Mouse (Mus musculus): Measurements from ENCODE around the gene Ebf1.

Ebf1 gene

DNA sequence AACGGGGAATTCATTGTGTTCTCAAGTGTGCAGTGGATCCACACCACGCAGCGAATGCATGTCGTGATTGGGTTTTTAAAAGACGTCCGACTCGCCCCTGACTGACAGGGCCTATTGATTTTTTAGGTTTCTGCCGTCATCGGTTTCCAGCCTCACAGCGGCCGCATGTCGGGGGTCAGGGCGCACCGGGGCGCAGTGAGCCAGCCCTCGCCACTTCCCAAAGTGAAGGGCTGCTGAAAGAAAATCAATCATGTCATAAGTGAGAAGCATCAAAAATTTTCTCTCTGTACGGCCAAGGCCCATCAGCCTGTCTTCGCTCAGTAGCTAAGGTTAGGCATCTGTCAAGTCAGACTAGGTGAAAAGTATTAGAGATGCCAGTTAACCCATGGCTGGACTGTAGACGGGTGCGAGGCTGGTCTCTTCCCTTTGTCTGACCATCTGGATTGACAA is 124.0 kb downstream of the Ebf1 start:
- DNase-seq = no peak

DNA sequence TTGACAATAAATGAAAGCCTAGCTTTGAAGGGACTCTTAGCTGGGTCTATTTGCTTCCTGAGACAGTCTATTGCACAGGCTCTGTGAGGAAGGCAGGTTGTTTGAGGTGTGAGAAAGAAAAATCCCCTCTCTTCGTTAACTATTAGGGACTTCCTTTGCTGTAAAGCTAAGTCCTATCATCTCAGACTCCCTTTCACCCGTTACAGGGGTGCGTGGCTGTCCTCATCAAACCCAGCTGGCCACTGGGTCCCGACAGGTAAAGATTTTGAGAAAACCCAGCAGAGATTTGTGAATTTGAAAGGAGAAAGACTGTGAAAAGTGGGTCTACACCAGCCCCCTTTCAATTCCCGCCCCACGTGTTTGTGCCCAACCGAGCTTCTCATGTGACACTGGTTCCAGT is 127.3 kb downstream of the Ebf1 start:
- DNase-seq = no peak

- DNase-seq = no peak
Observed at GRCm38 (mm10) chr11:44745946-44746345, 128.8 kb downstream of the Ebf1 start.

GRCm38 (mm10) chr11:44746731-44747130 is 129.6 kb downstream of the Ebf1 start:
- DNase-seq = no peak

DNA sequence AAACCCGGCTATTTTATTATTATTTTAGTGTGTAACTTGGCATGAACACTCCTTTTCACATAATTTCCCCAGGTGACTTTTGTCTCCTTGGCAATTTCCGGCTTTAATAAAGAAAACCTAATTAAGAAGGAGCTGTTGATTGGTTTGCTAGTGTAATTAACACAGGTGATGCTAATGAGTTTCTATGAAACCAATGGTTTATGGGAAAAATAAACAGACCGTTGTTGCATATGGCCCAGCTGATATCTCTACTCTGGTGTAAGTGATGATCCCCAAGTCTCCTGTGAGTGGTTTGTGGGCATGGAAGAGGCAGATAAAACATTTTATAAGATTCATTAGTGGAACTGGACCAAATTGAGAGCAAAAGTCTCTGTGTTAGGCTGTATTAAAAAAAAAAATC is 132.2 kb downstream of the Ebf1 start:
- no peak for DNase-seq

GRCm38 (mm10) chr11:44754336-44754735 is 137.2 kb downstream of the Ebf1 start:
- DNase-seq = no peak

- DNase-seq = no peak
Observed at GRCm38 (mm10) chr11:44756321-44756720, 139.2 kb downstream of the Ebf1 start.

DNA sequence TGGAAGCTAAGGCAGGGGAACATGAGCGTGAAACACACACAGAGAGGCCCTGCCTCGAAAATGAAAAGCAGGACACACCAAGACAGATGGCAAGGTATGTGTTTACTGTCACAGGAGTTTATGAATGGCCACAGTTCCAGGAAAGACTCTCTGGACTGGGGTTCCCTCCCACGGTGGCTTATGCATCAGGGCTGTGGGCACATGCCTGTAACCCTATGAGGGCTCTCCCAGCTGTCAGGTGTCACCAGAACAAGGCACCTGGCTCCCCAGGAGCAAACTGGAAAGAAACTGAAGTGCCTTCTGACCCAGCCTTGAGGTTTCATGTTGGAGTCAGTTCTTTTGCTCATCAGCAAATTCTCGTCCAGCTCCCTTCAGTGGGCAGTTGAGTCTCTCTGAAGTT is 141.7 kb downstream of the Ebf1 start:
- DNase-seq = no peak

GRCm38 (mm10) chr11:44761128-44761996 is 144.2 kb downstream of the Ebf1 start:
- no peak for DNase-seq

- no peak for DNase-seq
Observed at GRCm38 (mm10) chr11:44763992-44764835, 147.1 kb downstream of the Ebf1 start.

DNA sequence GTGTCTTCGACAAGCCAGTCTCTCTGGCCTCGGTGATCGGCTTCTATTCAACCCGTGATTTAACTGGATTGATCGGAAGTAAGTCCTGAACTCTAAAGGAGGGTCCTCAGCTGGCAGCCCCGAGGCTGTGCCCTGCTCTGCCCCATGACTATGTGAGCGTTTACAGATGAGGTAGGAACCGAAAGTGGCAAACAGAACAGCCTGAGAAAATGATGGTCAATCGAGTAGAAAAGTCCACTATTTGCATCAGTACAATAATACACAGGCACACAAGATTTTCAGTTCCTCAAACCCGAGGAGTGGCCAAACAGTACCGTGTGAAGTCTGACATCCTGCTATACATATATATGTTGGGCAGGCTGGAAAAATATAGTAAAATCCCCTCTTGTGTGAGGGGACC is 147.9 kb downstream of the Ebf1 start:
- no peak for DNase-seq

- no peak for DNase-seq
Observed at GRCm38 (mm10) chr11:44766246-44766645, 149.1 kb downstream of the Ebf1 start.

DNA sequence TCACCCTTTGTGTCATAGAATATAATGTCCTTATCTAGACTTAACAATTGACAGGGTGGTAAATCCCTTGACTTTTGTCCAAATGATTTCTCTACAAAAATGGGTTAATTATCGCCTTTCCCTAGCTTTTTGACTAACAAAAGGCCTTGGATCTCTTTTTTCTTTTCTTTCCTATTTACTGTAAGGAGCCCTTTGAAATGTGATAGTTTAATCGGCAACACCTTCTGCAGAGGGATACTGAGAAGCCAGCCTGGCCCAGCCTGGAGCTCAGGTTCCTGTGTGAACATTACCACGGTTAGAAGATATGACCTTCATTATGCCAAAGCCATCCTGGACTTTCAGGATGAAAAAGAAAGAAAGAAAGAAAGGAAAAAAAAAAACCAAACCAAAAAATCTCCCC is 150.2 kb downstream of the Ebf1 start:
- DNase-seq = no peak

DNA sequence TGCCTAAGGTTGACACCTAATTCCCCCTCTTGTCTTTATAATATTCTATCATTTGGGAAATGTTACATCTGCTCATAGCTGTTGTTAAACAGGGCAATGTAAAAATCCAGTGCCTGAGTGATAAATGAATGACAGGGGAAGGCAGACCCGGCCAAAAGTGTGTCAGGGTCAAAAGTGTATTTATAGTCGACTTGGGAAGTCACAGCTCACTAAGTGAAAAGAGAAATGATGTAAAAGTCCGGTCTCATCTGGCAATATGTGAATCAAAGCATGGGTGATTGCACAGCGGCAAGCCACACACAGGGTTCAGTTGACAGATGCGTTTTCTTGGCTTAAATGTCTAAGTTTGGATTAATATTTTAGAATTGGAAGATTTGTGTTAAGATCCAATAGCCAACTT is 151.2 kb downstream of the Ebf1 start:
- DNase-seq = no peak

GRCm38 (mm10) chr11:44770989-44771564 is 154.0 kb downstream of the Ebf1 start:
- no peak for DNase-seq

GRCm38 (mm10) chr11:44774411-44774810 is 157.3 kb downstream of the Ebf1 start:
- no peak for DNase-seq

GRCm38 (mm10) chr11:44775549-44775948 is 158.4 kb downstream of the Ebf1 start:
- no peak for DNase-seq

- DNase-seq = peak; percentile 53
Observed at GRCm38 (mm10) chr11:44776556-44776955, 159.4 kb downstream of the Ebf1 start.

DNA sequence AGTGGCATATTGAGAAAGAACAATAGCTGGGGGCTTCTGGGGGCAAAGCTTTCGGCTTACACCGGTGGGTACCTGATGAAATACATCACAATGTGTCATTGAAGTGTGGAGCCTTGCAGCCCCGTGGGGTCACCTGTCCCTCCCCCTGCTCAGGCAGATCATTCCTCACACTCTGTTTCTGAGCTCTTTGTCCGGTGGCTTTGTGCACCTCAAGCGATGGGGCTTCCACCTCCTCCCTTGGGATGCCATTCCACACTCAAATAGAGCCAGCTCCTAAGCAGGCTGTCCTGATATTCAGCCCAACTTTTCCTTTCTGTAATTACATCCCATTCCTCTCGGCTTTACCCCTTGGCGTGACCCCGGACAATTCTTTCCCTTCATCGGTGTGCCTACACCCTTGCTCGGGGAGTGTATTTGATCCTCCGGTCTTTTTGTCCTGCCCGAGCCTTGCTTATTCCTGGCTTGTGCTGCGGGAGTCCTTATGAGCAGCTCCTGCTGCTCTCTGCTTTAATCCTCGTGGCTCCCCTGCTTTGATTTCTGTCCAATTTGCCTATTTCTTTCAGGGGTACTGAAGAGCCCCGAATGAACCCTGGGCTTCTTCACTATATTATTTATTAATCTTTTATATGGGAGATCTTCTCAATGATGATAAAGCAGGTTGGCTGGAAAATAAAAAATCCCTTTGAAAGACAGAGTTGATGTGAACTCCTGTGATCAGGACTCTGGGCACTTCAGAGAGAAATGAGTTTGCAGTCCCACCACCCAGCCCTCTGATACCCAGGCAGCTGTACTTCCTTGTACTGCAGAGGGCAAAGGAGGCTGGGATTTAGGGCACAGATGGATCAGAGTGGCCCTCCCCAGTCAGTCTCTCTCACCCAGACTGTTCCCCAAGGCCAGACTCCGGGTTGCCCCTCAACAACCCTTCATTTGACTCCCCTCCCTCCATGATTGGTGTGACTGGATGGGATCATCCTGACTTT is 160.5 kb downstream of the Ebf1 start:
- no peak for DNase-seq

DNA sequence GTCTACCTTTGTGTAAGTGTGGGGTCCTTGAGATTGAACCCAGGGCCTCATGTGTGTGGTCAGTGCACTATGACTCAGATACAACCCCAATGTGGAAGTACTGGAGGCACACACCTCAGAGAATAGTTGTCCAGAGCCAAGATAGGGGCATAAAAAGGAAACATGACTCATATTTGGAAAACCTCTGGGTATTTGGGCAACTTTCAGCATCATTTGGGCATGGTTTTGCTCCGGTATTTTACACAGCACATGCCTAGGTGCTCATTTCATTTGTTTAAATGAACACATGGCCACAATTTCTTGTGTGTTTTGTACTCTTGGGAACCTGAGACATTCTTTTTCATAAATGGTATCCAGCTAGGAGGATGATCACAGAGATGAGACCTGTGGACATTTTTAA is 161.9 kb downstream of the Ebf1 start:
- no peak for DNase-seq

- DNase-seq = no peak
Observed at GRCm38 (mm10) chr11:44784255-44785029, 167.3 kb downstream of the Ebf1 start.

- DNase-seq = no peak
Observed at GRCm38 (mm10) chr11:44785063-44785462, 167.9 kb downstream of the Ebf1 start.
